Mouse (Mus musculus): ENCODE data around the gene Lyzl4. TPM values are rescaled to one million over a fixed set of nuclear protein-coding genes. Genes with fewer than 3 reads are reported as not detected.

The Lyzl4 gene
- polyA plus RNA-seq, 1 experiment from 2014 or later: 0.63 TPM

GRCm38 (mm10) chr9:121623235-121623634 is 18.7 kb downstream of the Lyzl4 start:
- no peak for ATAC-seq (ENCODE audit: insufficient number of reproducible peaks, insufficient read depth, low FRiP score, low TSS enrichment)
- Histone ChIP-seq H3K27ac (no peak overlapping the region), H3K9me3 (no peaks in the 10 kb centered on the region), H3K9ac (no peak overlapping the region), H3K4me2 (replicated peaks) (no peak overlapping the region), H3K4me3 (no peak overlapping the region), H3K36me3 (no peaks in the 10 kb centered on the region), H3K4me1 (no peaks in the 10 kb centered on the region), H3K27me3 (no peaks in the 10 kb centered on the region)
- WGBS: 87% methylated on average over 4 of the region's 4 CpGs

GRCm38 (mm10) chr9:121619441-121619840 is 22.5 kb downstream of the Lyzl4 start:
- no peak overlapping the region for H3K27ac ChIP-seq
- H3K4me2 ChIP-seq (replicated peaks): no peak overlapping the region
- H3K4me3 ChIP-seq: no peak overlapping the region
- ATAC-seq (ENCODE audit: insufficient number of reproducible peaks, insufficient read depth, low FRiP score, low TSS enrichment): no peak
- no peaks in the 10 kb centered on the region for H3K4me1 ChIP-seq
- H3K36me3 ChIP-seq: no peaks in the 10 kb centered on the region
- 64% methylated on average over 7 of the region's 7 CpGs for WGBS
- H3K27me3 ChIP-seq: no peaks in the 10 kb centered on the region
- H3K9me3 ChIP-seq: no peaks in the 10 kb centered on the region
- peak overlapping the region; percentile 27; the same call in 1 of the 2 replicates for H3K9ac ChIP-seq

- no peaks in the 10 kb centered on the region for H3K27me3 ChIP-seq
- H3K27ac ChIP-seq: no peak overlapping the region
- H3K4me1 ChIP-seq: no peaks in the 10 kb centered on the region
- H3K9me3 ChIP-seq: no peaks in the 10 kb centered on the region
- no peak overlapping the region; the same call in 1 of the 2 replicates for H3K9ac ChIP-seq
- no peak overlapping the region for H3K4me3 ChIP-seq
- no peak overlapping the region for H3K4me2 ChIP-seq (replicated peaks)
- H3K36me3 ChIP-seq: no peaks in the 10 kb centered on the region
- ATAC-seq (ENCODE audit: insufficient number of reproducible peaks, insufficient read depth, low FRiP score, low TSS enrichment): no peak
- 38% methylated on average over 3 of the region's 3 CpGs for WGBS
These were observed 25.4 kb downstream of the Lyzl4 start for GRCm38 (mm10) chr9:121616471-121616870.

- Histone ChIP-seq H3K9me3 (peaks cover 4% of the 10 kb centered on the region; the same call in 1 of the 2 replicates), H3K4me2 (replicated peaks) (no peak overlapping the region), H3K27ac (no peak overlapping the region), H3K36me3 (no peaks in the 10 kb centered on the region), H3K4me3 (no peak overlapping the region), H3K27me3 (0 out of 2 replicates have a peak, but pooled peaks cover 2% of the 10 kb centered on the region), H3K9ac (no peak overlapping the region), H3K4me1 (no peaks in the 10 kb centered on the region)
- no peak for ATAC-seq (ENCODE audit: insufficient number of reproducible peaks, insufficient read depth, low FRiP score, low TSS enrichment)
These were observed 27.6 kb downstream of the Lyzl4 start for GRCm38 (mm10) chr9:121614241-121614757.

GRCm38 (mm10) chr9:121613192-121613591 is 28.7 kb downstream of the Lyzl4 start:
- WGBS: 42% methylated on average over 4 of the region's 5 CpGs
- peaks cover 4% of the 10 kb centered on the region; the same call in 1 of the 2 replicates for H3K9me3 ChIP-seq

GRCm38 (mm10) chr9:121609381-121609780 is 32.5 kb downstream of the Lyzl4 start:
- ATAC-seq (ENCODE audit: insufficient number of reproducible peaks, insufficient read depth, low FRiP score, low TSS enrichment): no peak
- 77% methylated on average over 6 of the region's 6 CpGs for WGBS
- H3K9ac ChIP-seq: no peak overlapping the region

More at GRCm38 (mm10) chr9:121613192-121613591, 28.7 kb downstream of the Lyzl4 start:
- Histone ChIP-seq H3K27me3 (0 out of 2 replicates have a peak, but pooled peaks cover 2% of the 10 kb centered on the region), H3K4me3 (no peak overlapping the region), H3K4me1 (no peaks in the 10 kb centered on the region), H3K4me2 (replicated peaks) (no peak overlapping the region), H3K36me3 (no peaks in the 10 kb centered on the region), H3K27ac (no peak overlapping the region), H3K9ac (no peak overlapping the region)
- ATAC-seq (ENCODE audit: insufficient number of reproducible peaks, insufficient read depth, low FRiP score, low TSS enrichment): no peak; the same call in 1 of the 2 replicates

GRCm38 (mm10) chr9:121606498-121607096 is 35.3 kb downstream of the Lyzl4 start:
- no peaks in the 10 kb centered on the region for H3K36me3 ChIP-seq
- H3K4me2 ChIP-seq (replicated peaks): no peak overlapping the region
- ATAC-seq (ENCODE audit: insufficient number of reproducible peaks, insufficient read depth, low FRiP score, low TSS enrichment): peak; percentile 69
- H3K4me3 ChIP-seq: no peak overlapping the region
- H3K9ac ChIP-seq: no peak overlapping the region
- no peak overlapping the region for H3K27ac ChIP-seq
- 0 out of 2 replicates have a peak, but pooled peaks cover 2% of the 10 kb centered on the region for H3K27me3 ChIP-seq
- peaks cover 4% of the 10 kb centered on the region; the same call in 1 of the 2 replicates for H3K9me3 ChIP-seq
- WGBS: 62% methylated on average over 1 of the region's 1 CpGs
- H3K4me1 ChIP-seq: peaks cover 2% of the 10 kb centered on the region; the same call in 1 of the 2 replicates

More at GRCm38 (mm10) chr9:121609381-121609780, 32.5 kb downstream of the Lyzl4 start:
- H3K27me3 ChIP-seq: 0 out of 2 replicates have a peak, but pooled peaks cover 2% of the 10 kb centered on the region
- H3K4me1 ChIP-seq: no peaks in the 10 kb centered on the region
- H3K36me3 ChIP-seq: no peaks in the 10 kb centered on the region
- no peak overlapping the region for H3K4me2 ChIP-seq (replicated peaks)
- H3K4me3 ChIP-seq: no peak overlapping the region
- H3K9me3 ChIP-seq: peaks cover 4% of the 10 kb centered on the region; the same call in 1 of the 2 replicates
- H3K27ac ChIP-seq: no peak overlapping the region

GRCm38 (mm10) chr9:121605414-121606278 is 36.2 kb downstream of the Lyzl4 start:
- no peaks in the 10 kb centered on the region for H3K36me3 ChIP-seq
- H3K27ac ChIP-seq: no peak overlapping the region
- H3K9me3 ChIP-seq: no peaks in the 10 kb centered on the region
- H3K27me3 ChIP-seq: 0 out of 2 replicates have a peak, but pooled peaks cover 2% of the 10 kb centered on the region
- H3K4me3 ChIP-seq: no peak overlapping the region
- no peak overlapping the region for H3K4me2 ChIP-seq (replicated peaks)
- H3K4me1 ChIP-seq: peaks cover 12% of the 10 kb centered on the region
- no peak for ATAC-seq (ENCODE audit: insufficient number of reproducible peaks, insufficient read depth, low FRiP score, low TSS enrichment)
- 55% methylated on average over 12 of the region's 12 CpGs for WGBS
- no peak overlapping the region for H3K9ac ChIP-seq

- 80% methylated on average over 2 of the region's 2 CpGs for WGBS
- Histone ChIP-seq H3K9me3 (no peaks in the 10 kb centered on the region), H3K36me3 (no peaks in the 10 kb centered on the region), H3K4me3 (no peak overlapping the region), H3K4me2 (replicated peaks) (no peak overlapping the region), H3K27me3 (no peaks in the 10 kb centered on the region), H3K9ac (no peak overlapping the region), H3K4me1 (peaks cover 13% of the 10 kb centered on the region), H3K27ac (no peak overlapping the region)
- ATAC-seq (ENCODE audit: insufficient number of reproducible peaks, insufficient read depth, low FRiP score, low TSS enrichment): no peak
These were observed 39.5 kb downstream of the Lyzl4 start for GRCm38 (mm10) chr9:121602381-121602780.

GRCm38 (mm10) chr9:121600861-121601427 is 41.0 kb downstream of the Lyzl4 start:
- WGBS: 32% methylated on average over 6 of the region's 6 CpGs
- Histone ChIP-seq H3K4me3 (no peak overlapping the region), H3K4me1 (peaks cover 13% of the 10 kb centered on the region), H3K27me3 (no peaks in the 10 kb centered on the region), H3K9ac (no peak overlapping the region), H3K9me3 (no peaks in the 10 kb centered on the region), H3K36me3 (no peaks in the 10 kb centered on the region), H3K27ac (peak overlapping the region; percentile 17), H3K4me2 (replicated peaks) (no peak overlapping the region; the same call in 1 of the 2 replicates)
- no peak for ATAC-seq (ENCODE audit: insufficient number of reproducible peaks, insufficient read depth, low FRiP score, low TSS enrichment)

GRCm38 (mm10) chr9:121600201-121600860 is 41.6 kb downstream of the Lyzl4 start:
- Histone ChIP-seq H3K4me1 (peaks cover 13% of the 10 kb centered on the region), H3K9me3 (no peaks in the 10 kb centered on the region), H3K9ac (no peak overlapping the region), H3K27me3 (no peaks in the 10 kb centered on the region), H3K4me2 (replicated peaks) (no peak overlapping the region; the same call in 1 of the 2 replicates), H3K4me3 (no peak overlapping the region), H3K36me3 (no peaks in the 10 kb centered on the region), H3K27ac (peak overlapping the region; percentile 17)
- no peak for ATAC-seq (ENCODE audit: insufficient number of reproducible peaks, insufficient read depth, low FRiP score, low TSS enrichment)
- 43% methylated on average over 13 of the region's 13 CpGs for whole genome bisulfite sequencing
